Mouse (Mus musculus): ENCODE data around the gene I830077J02Rik.

DNA sequence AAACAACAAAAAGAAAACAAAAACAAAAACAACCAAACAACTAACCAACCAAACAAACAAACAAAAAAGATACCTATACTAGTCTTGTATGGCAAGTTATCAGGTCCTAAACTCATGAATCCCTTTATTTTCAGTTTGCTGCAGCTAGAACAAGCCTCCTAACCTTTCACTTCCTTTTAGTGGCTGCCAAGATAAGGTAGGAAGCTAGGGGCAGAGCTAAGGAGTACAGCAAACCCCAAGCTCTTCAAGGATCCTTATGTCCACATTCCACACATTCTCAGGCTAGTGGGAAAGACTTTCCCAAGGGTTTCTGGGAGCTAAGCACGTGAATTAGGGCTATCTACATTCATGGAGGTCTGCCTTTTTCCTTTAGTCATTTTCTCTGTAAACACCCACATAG, 17.2 kb downstream of the I830077J02Rik start:
- TF ChIP-seq POLR2A (IDR thresholded peaks at IDR 0.05; ENCODE audit: borderline replicate concordance, insufficient read depth, low read length), result no peak
- TF ChIP-seq CTCF (IDR thresholded peaks at IDR 0.05; ENCODE audit: borderline replicate concordance, insufficient read depth, low read depth, low read length), result no peak

Measured in cerebellum, adult 2 months (tissue).